Mouse (Mus musculus) cortical plate, adult 2 months (tissue): ENCODE results near the gene Chga.

Experiments
- CTCF ChIP-seq: fragments of 200-500 bp; IDR thresholded peaks from 2 replicates; pipeline ENCODE4 v1.5.1; 2011; ENCODE audit warnings: mild to moderate bottlenecking, control low read depth, low read length; ENCODE audit not compliant: insufficient read depth; ENCODE audit errors: extremely low read depth
- POLR2A ChIP-seq: fragments of 200-500 bp; IDR thresholded peaks from 2 replicates; pipeline ENCODE4 v1.6.1; 2011; ENCODE audit warnings: mild to moderate bottlenecking, low read length, control low read depth; ENCODE audit not compliant: insufficient read depth; ENCODE audit errors: extremely low read depth

DNA sequence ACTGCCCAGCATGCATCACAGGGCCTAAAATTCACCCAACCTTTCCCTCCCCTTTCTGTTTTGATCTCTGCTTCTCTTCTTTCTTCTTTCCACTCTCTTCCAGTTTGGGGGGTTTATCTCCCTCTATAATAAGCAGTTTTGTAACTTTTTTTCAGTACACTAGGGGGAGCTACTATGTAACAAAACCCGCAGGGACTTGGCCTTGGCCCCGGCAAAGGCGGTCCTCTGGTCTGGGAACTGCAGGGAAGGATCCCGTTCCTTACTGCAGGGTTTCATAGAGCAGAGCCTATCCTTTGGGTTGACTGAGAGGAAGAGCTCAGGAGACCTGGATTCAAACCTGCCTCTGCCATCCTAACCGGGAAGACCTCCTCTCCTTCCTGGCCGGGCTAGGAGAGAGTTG lies 30.0 kb upstream of the Chga start:
- TF ChIP-seq POLR2A, result no peak
- TF ChIP-seq CTCF, result peak; percentile 37
